ENCODE assay signal across 9 mouse cellular contexts in genomic region chr19:32181721-32182394, GRCm38 (mm10).
DNase-seq lines count a peak whose midpoint lies in the region; ATAC-seq and TF ChIP-seq lines count a peak whose summit lies in the region.
"Had no signal": no experiment of that assay in that cellular context is flagged by ENCODE, and none has a peak within 500 bp of the region (broad histone marks: within the 10 kb centered on the region; RNA-seq: fewer than 3 reads in every experiment).

No protein-coding gene starts in this region.

- TF ChIP-seq EP300 in MEL (IDR thresholded peaks at IDR 0.05; ENCODE audit: low read depth in 1 of 2, low read length in 2 of 2), result no peak

- H3K4me3 ChIP-seq in MEL (ENCODE audit: control insufficient read depth in 1 of 2, insufficient read depth in 1 of 2, low read depth in 2 of 2, low read length in 2 of 2), result no peak overlapping the region
- no peak overlapping the region for H3K4me3 ChIP-seq in heart, embryonic 12.5 days
- no peak overlapping the region for H3K4me3 ChIP-seq in lung, embryonic 14.5 days (ENCODE audit: low read depth, low read length)

- WGBS in heart, embryonic 12.5 days, result 54% methylated on average over 12 of the region's 12 CpGs
- 62% methylated on average over 12 of the region's 12 CpGs for WGBS in lung, embryonic 14.5 days

- DNase-seq in heart, adult 11 months, result peak; percentile 98
- no peak for DNase-seq in heart, postnatal 14 days
- DNase-seq in MEL (ENCODE audit: low read depth, low spot score), result no peak
- peak; percentile 39 for DNase-seq in lung, embryonic 14.5 days
- DNase-seq in gastrocnemius, adult 8-10 months (ENCODE audit: low spot score in 2 of 2), result no peak
- no peak for DNase-seq in testis, postnatal 10 days (ENCODE audit: low spot score)
- DNase-seq in ovary, adult 18-20 months (ENCODE audit: low spot score), result no peak

- TF ChIP-seq CTCF in MEL (IDR thresholded peaks at IDR 0.05 in 2 of 3, conservative IDR thresholded peaks at IDR 0.05 in 1 of 3; ENCODE audit: control insufficient read depth in 1 of 3, insufficient read depth in 1 of 3, low read depth in 2 of 3, low read length in 3 of 3, poor library complexity in 1 of 3, severe bottlenecking in 1 of 3), result no peak
- TF ChIP-seq CTCF in lung, embryonic 14.5 days (IDR thresholded peaks at IDR 0.05; ENCODE audit: low read depth), result no peak

- peaks cover 23 to 36% of the 10 kb centered on the region in 2 experiments for H3K4me1 ChIP-seq in MEL (ENCODE audit: control insufficient read depth in 1 of 2, insufficient read depth in 2 of 2, low read length in 2 of 2)
- H3K4me1 ChIP-seq in heart, embryonic 12.5 days (replicated peaks), result peaks cover 72% of the 10 kb centered on the region
- peaks cover 31% of the 10 kb centered on the region for H3K4me1 ChIP-seq in lung, embryonic 14.5 days (ENCODE audit: insufficient read depth)

- no peak overlapping the region for H3K9ac ChIP-seq in MEL (ENCODE audit: control insufficient read depth, low read depth, low read length, poor library complexity, severe bottlenecking)
- no peak overlapping the region for H3K9ac ChIP-seq in heart, embryonic 12.5 days
- H3K9ac ChIP-seq in lung, embryonic 14.5 days, result no peak overlapping the region

- H3K9me3 ChIP-seq in MEL (replicated peaks; ENCODE audit: insufficient read depth, low read length), result no peaks in the 10 kb centered on the region
- no peaks in the 10 kb centered on the region for H3K9me3 ChIP-seq in heart, embryonic 12.5 days (replicated peaks)
- no peaks in the 10 kb centered on the region for H3K9me3 ChIP-seq in lung, embryonic 14.5 days (ENCODE audit: low read depth, low read length)

- no peak for TF ChIP-seq RAD21 in MEL (IDR thresholded peaks at IDR 0.05; ENCODE audit: low read depth, low read length)

- ATAC-seq in heart, embryonic 12.5 days (ENCODE audit: insufficient number of reproducible peaks, low FRiP score), result 0 out of 2 replicates have a peak, but pooled peaks have one; percentile 10
- no peak for ATAC-seq in lung, embryonic 14.5 days (ENCODE audit: insufficient read depth)

- peak overlapping the region; percentile 44; the same call in 1 of the 2 replicates for H3K27ac ChIP-seq in MEL (ENCODE audit: control insufficient read depth, low read depth, low read length)
- peak overlapping the region; percentile 96 for H3K27ac ChIP-seq in heart, embryonic 12.5 days (ENCODE audit: poor library complexity, severe bottlenecking)
- H3K27ac ChIP-seq in lung, embryonic 14.5 days (ENCODE audit: low read depth), result peak overlapping the region; percentile 82

- H3K4me2 ChIP-seq in heart, embryonic 12.5 days, result peak overlapping the region; percentile 38
- peak overlapping the region; percentile 21; the same call in 1 of the 2 replicates for H3K4me2 ChIP-seq in lung, embryonic 14.5 days

- H3K36me3 ChIP-seq in MEL (ENCODE audit: control insufficient read depth in 1 of 2, insufficient read depth in 2 of 2, low read length in 2 of 2), result peaks cover 0 to 42% of the 10 kb centered on the region in 2 experiments; a peak in 2 of 4 replicates
- no peaks in the 10 kb centered on the region for H3K36me3 ChIP-seq in heart, embryonic 12.5 days
- H3K36me3 ChIP-seq in lung, embryonic 14.5 days (ENCODE audit: insufficient read depth), result no peaks in the 10 kb centered on the region

- TF ChIP-seq POLR2A in MEL (IDR thresholded peaks at IDR 0.05; ENCODE audit: control insufficient read depth in 1 of 2, insufficient read depth in 1 of 2, low read depth in 1 of 2, low read length in 2 of 2, poor library complexity in 1 of 2), result no peak

- H3K27me3 ChIP-seq in MEL (ENCODE audit: control insufficient read depth in 1 of 2, insufficient read depth in 2 of 2, low read length in 2 of 2), result no peaks in the 10 kb centered on the region
- no peaks in the 10 kb centered on the region for H3K27me3 ChIP-seq in heart, embryonic 12.5 days (replicated peaks)
- no peaks in the 10 kb centered on the region for H3K27me3 ChIP-seq in lung, embryonic 14.5 days (ENCODE audit: insufficient read depth, low read length)
- H3K27me3 ChIP-seq: CH12.LX had no signal

- intact Hi-C loops in heart, postnatal 14 days (cut with DNase I), result loop anchor here (5.0 kb wide), 1 partner anchor 120 kb away; no protein-coding TSS in a partner anchor

- peaks cover 11% of the 10 kb centered on the region; the same call in 1 of the 2 replicates for H3K79me2 ChIP-seq in MEL (ENCODE audit: control insufficient read depth, insufficient read depth, low read length, poor library complexity)

TF ChIP-seq in MEL, 35 proteins besides CTCF, POLR2A, EP300 and RAD21:
- no peak for TF ChIP-seq RCOR1 (IDR thresholded peaks at IDR 0.05; ENCODE audit: low read depth, low read length)
- TF ChIP-seq MYB (IDR thresholded peaks at IDR 0.05; ENCODE audit: low read depth, low read length), result no peak
- TF ChIP-seq NELFE (IDR thresholded peaks at IDR 0.05; ENCODE audit: low read depth, low read length), result no peak
- no peak for TF ChIP-seq TBP (IDR thresholded peaks at IDR 0.05; ENCODE audit: low read depth, low read length)
- no peak for TF ChIP-seq GABPA (IDR thresholded peaks at IDR 0.05; ENCODE audit: low read depth, low read length)
- no peak for TF ChIP-seq HCFC1 (IDR thresholded peaks at IDR 0.05; ENCODE audit: low read depth, low read length)
- no peak for TF ChIP-seq ZNF384 (IDR thresholded peaks at IDR 0.05; ENCODE audit: low read depth, low read length)
- TF ChIP-seq ELF1 (IDR thresholded peaks at IDR 0.05; ENCODE audit: low read depth, low read length), result no peak
- TF ChIP-seq ZMIZ1 (IDR thresholded peaks at IDR 0.05; ENCODE audit: low read depth, low read length), result no peak
- TF ChIP-seq ZC3H11A (IDR thresholded peaks at IDR 0.05; ENCODE audit: low read depth, low read length), result no peak
- TF ChIP-seq SMC3 (IDR thresholded peaks at IDR 0.05; ENCODE audit: low read depth, low read length), result no peak
- no peak for TF ChIP-seq MEF2A (IDR thresholded peaks at IDR 0.05; ENCODE audit: extremely low read depth, insufficient replicate concordance, low read depth, low read length, poor library complexity, severe bottlenecking)
- no peak for TF ChIP-seq E2F4 (IDR thresholded peaks at IDR 0.05; ENCODE audit: borderline replicate concordance, low read depth, low read length)
- TF ChIP-seq USF2 (IDR thresholded peaks at IDR 0.05; ENCODE audit: borderline replicate concordance in 1 of 2, insufficient read depth in 1 of 2, low read depth in 1 of 2, low read length in 2 of 2), result no peak
- TF ChIP-seq TAL1 (IDR thresholded peaks at IDR 0.05; ENCODE audit: low read length), result no peak
- no peak for TF ChIP-seq BHLHE40 (IDR thresholded peaks at IDR 0.05; ENCODE audit: borderline replicate concordance, low read depth, low read length)
- TF ChIP-seq MAX (IDR thresholded peaks at IDR 0.05; ENCODE audit: low read length), result no peak
- no peak for TF ChIP-seq CHD1 (IDR thresholded peaks at IDR 0.05; ENCODE audit: low read depth, low read length)

Comparison
In these comparisons a context has a peak if more than half of its experiments do, and no peak if none do; other contexts are left out.
1. DNase-seq: peak in heart, adult 11 months (single experiment) and lung, embryonic 14.5 days (single experiment); none in heart, postnatal 14 days (0 of 2), MEL (single experiment), gastrocnemius, adult 8-10 months (0 of 2), testis, postnatal 10 days (single experiment) and ovary, adult 18-20 months (single experiment).
2. H3K27ac ChIP-seq: peak in every context shown above with its lines; median percentile 96 in heart, embryonic 12.5 days; 82 in lung, embryonic 14.5 days; 44 in MEL.